ENCODE assay signal across 12 mouse cellular contexts in the genomic region with DNA sequence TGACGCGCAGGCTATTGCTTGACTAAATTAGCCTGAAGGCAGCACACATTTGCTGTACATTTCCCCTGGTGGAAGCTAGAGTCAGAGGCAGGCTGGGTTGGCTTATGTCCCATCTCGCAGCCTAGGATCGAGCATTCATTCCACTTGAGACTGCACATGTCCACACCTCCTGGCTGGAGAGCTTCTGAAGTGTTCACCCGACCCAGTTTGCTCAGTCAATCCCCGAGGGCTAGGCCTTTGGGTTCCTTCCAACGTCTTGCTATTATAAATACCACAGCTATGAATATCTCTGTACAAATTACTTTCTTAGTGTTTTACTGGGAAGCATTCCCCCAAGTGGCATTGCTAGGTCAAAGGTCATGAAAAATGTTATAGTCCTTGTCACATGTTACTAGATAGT. TPM values are rescaled to one million over a fixed set of nuclear protein-coding genes. Genes with fewer than 3 reads are reported as not detected.
DNase-seq lines count a peak whose midpoint lies in the region; ATAC-seq lines count a peak whose summit lies in the region.
"Had no signal": no experiment of that assay in that cellular context is flagged by ENCODE, and none has a peak within 500 bp of the region (broad histone marks: within the 10 kb centered on the region; RNA-seq: fewer than 3 reads in every experiment).

No protein-coding gene starts in this region.

- peak; percentile 29 to 37 for DNase-seq in cerebellum, postnatal 14 days
- no peak for DNase-seq in cerebellum, postnatal 36 days
- DNase-seq in 3T3-L1 (ENCODE audit: low read depth, low spot score), result peak; percentile 97
- peak; percentile 60 for DNase-seq in gastrocnemius, postnatal 10 days
- peak; percentile 14 to 21 for DNase-seq in kidney, postnatal 36 days
- DNase-seq in ovary, postnatal 10 days (ENCODE audit: low spot score), result no peak

- no peaks in the 10 kb centered on the region for H3K36me3 ChIP-seq in hindbrain, embryonic 12.5 days
- H3K36me3 ChIP-seq in intestine, embryonic 15.5 days, result no peaks in the 10 kb centered on the region
- H3K36me3 ChIP-seq: heart, embryonic 13.5 days; stomach, embryonic 15.5 days had no signal

- no peaks in the 10 kb centered on the region for H3K27me3 ChIP-seq in hindbrain, embryonic 12.5 days
- no peaks in the 10 kb centered on the region for H3K27me3 ChIP-seq in intestine, embryonic 15.5 days (replicated peaks)
- H3K27me3 ChIP-seq: heart, embryonic 13.5 days; stomach, embryonic 15.5 days had no signal

- no peak overlapping the region for H3K27ac ChIP-seq in hindbrain, embryonic 12.5 days
- no peak overlapping the region for H3K27ac ChIP-seq in intestine, embryonic 15.5 days
- H3K27ac ChIP-seq: heart, embryonic 13.5 days; layer of hippocampus, adult 2 months; stomach, embryonic 15.5 days had no signal

- H3K9ac ChIP-seq in hindbrain, embryonic 12.5 days, result no peak overlapping the region
- H3K9ac ChIP-seq in intestine, embryonic 15.5 days, result no peak overlapping the region
- H3K9ac ChIP-seq: heart, embryonic 13.5 days; stomach, embryonic 15.5 days had no signal

- 76% methylated on average over 7 of the region's 7 CpGs for WGBS in hindbrain, embryonic 12.5 days
- WGBS in intestine, embryonic 15.5 days, result 70% methylated on average over 7 of the region's 7 CpGs

- no peaks in the 10 kb centered on the region for H3K9me3 ChIP-seq in hindbrain, embryonic 12.5 days (replicated peaks)
- H3K9me3 ChIP-seq in intestine, embryonic 15.5 days, result no peaks in the 10 kb centered on the region
- H3K9me3 ChIP-seq: heart, embryonic 13.5 days; stomach, embryonic 15.5 days had no signal

- no peaks in the 10 kb centered on the region for H3K4me1 ChIP-seq in hindbrain, embryonic 12.5 days
- no peaks in the 10 kb centered on the region for H3K4me1 ChIP-seq in intestine, embryonic 15.5 days (replicated peaks)
- H3K4me1 ChIP-seq: stomach, embryonic 15.5 days had no signal

- no peak overlapping the region for H3K4me2 ChIP-seq in hindbrain, embryonic 12.5 days (replicated peaks)
- H3K4me2 ChIP-seq in intestine, embryonic 15.5 days (replicated peaks), result no peak overlapping the region
- H3K4me2 ChIP-seq: heart, embryonic 13.5 days; stomach, embryonic 15.5 days had no signal

- H3K4me3 ChIP-seq in hindbrain, embryonic 12.5 days, result no peak overlapping the region
- no peak overlapping the region for H3K4me3 ChIP-seq in intestine, embryonic 15.5 days (replicated peaks)
- H3K4me3 ChIP-seq: heart, embryonic 13.5 days; layer of hippocampus, adult 2 months; stomach, embryonic 15.5 days had no signal

- ATAC-seq in hindbrain, embryonic 12.5 days (ENCODE audit: low FRiP score), result no peak
- ATAC-seq in intestine, embryonic 15.5 days, result no peak

RNA-seq across cellular contexts. Expression of a gene that starts 43.1 kb away (rescaled TPM):
- 1 to 10 TPM; 1.9 to 3.0 TPM for total RNA-seq in gastrocnemius, postnatal 10 days (2021)
- polyA plus RNA-seq in hindbrain, embryonic 12.5 days (2016; fragmentation: Nextera tagmentation; extraction: Ambion mirVana), result 40.3 and 42.1 TPM in 2 replicates
- polyA plus RNA-seq in intestine, embryonic 15.5 days (2015; fragmentation: Nextera tagmentation; extraction: Ambion mirVana), result 3.0 TPM in 2 replicates
- polyA plus RNA-seq: liver, adult 2 months had no signal

RNA-seq across cellular contexts. Expression of a gene that starts 59.0 kb away (rescaled TPM):
- total RNA-seq in gastrocnemius, postnatal 10 days (2021), result 100 to 1,000 TPM; 121 to 122 TPM
- polyA plus RNA-seq in hindbrain, embryonic 12.5 days (2016; fragmentation: Nextera tagmentation; extraction: Ambion mirVana), result 77.2 and 87.2 TPM in 2 replicates
- 76.7 and 85.0 TPM in 2 replicates for polyA plus RNA-seq in intestine, embryonic 15.5 days (2015; fragmentation: Nextera tagmentation; extraction: Ambion mirVana)

Comparison
In these comparisons a context has a peak if more than half of its experiments do, and no peak if none do; other contexts are left out.
1. DNase-seq: peak in cerebellum, postnatal 14 days (2 of 2), 3T3-L1 (single experiment), gastrocnemius, postnatal 10 days (single experiment) and kidney, postnatal 36 days (2 of 2); none in cerebellum, postnatal 36 days (0 of 2) and ovary, postnatal 10 days (single experiment).
2. RNA of a gene that starts 43.1 kb away (polyA plus RNA-seq): 40.3 to 42.1 TPM in hindbrain, embryonic 12.5 days; 3.0 TPM in intestine, embryonic 15.5 days; every median in the first group is over 10 times any median in the second.